Comparison of ENCODE assay signal across 9 mouse cellular contexts in the genomic region with DNA sequence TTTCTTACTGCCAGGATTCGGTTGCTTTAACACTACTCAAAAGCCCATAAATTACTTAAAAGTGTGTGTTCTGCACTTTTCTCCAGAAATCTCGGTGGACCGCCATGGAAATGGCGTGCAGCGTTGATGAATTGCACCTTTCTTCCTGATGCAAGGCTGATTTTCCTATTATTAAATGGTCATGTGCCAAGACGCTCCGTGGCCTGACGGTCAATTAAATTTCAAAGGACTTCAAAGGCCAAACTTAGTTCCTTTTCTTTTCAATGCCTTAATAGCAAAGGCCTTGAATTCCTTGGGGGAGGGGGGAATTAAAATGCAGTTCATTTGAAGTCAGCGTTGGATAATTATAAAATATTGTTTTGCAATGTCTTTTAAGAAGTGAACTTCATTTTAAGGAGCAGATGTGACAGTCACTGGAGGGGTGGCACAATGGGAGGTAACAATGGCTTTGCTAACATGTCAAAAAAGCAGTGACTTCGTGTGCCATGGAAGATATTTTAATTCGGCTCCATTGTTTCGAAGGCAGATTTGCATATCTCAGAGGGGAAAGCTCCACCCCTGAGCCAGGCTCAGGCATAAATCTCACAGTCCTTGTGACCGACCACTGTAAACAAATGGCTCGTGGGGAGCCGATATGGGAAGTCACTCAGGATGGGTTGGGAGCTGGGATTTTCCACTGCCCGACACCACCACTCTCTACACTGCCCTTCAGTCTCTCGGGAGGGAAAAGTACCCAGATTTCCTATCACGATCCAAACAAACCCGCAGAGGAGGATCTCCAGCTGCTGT. TPM values are rescaled to one million over a fixed set of nuclear protein-coding genes. Genes with fewer than 3 reads are reported as not detected.
DNase-seq lines count a peak whose midpoint lies in the region; ATAC-seq lines count a peak whose summit lies in the region.
"Had no signal": no experiment of that assay in that cellular context is flagged by ENCODE, and none has a peak within 500 bp of the region (broad histone marks: within the 10 kb centered on the region; RNA-seq: fewer than 3 reads in every experiment).

No protein-coding gene starts in this region.

- H3K36me3 ChIP-seq in hindbrain, embryonic 13.5 days = no peaks in the 10 kb centered on the region
- no peaks in the 10 kb centered on the region for H3K36me3 ChIP-seq in midbrain, embryonic 11.5 days (ENCODE audit: control insufficient read depth, insufficient read depth, low read length)

- H3K27me3 ChIP-seq in hindbrain, embryonic 13.5 days = no peaks in the 10 kb centered on the region
- H3K27me3 ChIP-seq in midbrain, embryonic 11.5 days (ENCODE audit: control insufficient read depth, insufficient read depth, low read length) = no peaks in the 10 kb centered on the region; the same call in 1 of the 2 replicates

- peak overlapping the region; percentile 35 for H3K27ac ChIP-seq in hindbrain, embryonic 13.5 days
- no peak overlapping the region for H3K27ac ChIP-seq in midbrain, embryonic 11.5 days (ENCODE audit: low read depth, low read length)
- H3K27ac ChIP-seq: left cerebral cortex, adult 2 months had no signal

- H3K4me1 ChIP-seq in hindbrain, embryonic 13.5 days (replicated peaks) = peaks cover 19% of the 10 kb centered on the region
- peaks cover 6% of the 10 kb centered on the region for H3K4me1 ChIP-seq in midbrain, embryonic 11.5 days (ENCODE audit: control insufficient read depth, insufficient read depth, low read length)

- H3K9ac ChIP-seq in hindbrain, embryonic 13.5 days = no peak overlapping the region
- H3K9ac ChIP-seq in midbrain, embryonic 11.5 days (ENCODE audit: low read length) = 0 out of 2 replicates have a peak overlapping the region, but pooled peaks have one; percentile 3

- peak; percentile 74; the same call in 1 of the 2 replicates for ATAC-seq in hindbrain, embryonic 13.5 days (ENCODE audit: low FRiP score)
- ATAC-seq in midbrain, embryonic 11.5 days (ENCODE audit: low FRiP score) = peak; percentile 67

- DNase-seq in heart, adult 11 months = peak; percentile 59
- DNase-seq in heart, adult 9 months (ENCODE audit: low spot score in 2 of 2) = no peak
- DNase-seq in adrenal gland, adult 2 months = peak; percentile 68
- DNase-seq in midbrain, embryonic 11.5 days (ENCODE audit: low spot score, missing footprints) = no peak
- no peak for DNase-seq in layer of hippocampus, adult 11-12 months (ENCODE audit: low spot score)
- DNase-seq in thymus, postnatal 36 days = no peak
- no peak for DNase-seq in layer of hippocampus, adult 8-10 months (ENCODE audit: low spot score in 2 of 2)

- 11% methylated on average over 19 of the region's 19 CpGs for WGBS in hindbrain, embryonic 13.5 days
- WGBS in midbrain, embryonic 11.5 days = 36% methylated on average over 19 of the region's 19 CpGs

- peak overlapping the region; percentile 42 for H3K4me2 ChIP-seq in hindbrain, embryonic 13.5 days
- peak overlapping the region; percentile 12; the same call in 1 of the 2 replicates for H3K4me2 ChIP-seq in midbrain, embryonic 11.5 days

- no peak overlapping the region for H3K4me3 ChIP-seq in hindbrain, embryonic 13.5 days
- no peak overlapping the region for H3K4me3 ChIP-seq in midbrain, embryonic 11.5 days (ENCODE audit: low read depth, low read length)
- H3K4me3 ChIP-seq: left cerebral cortex, adult 2 months had no signal

- no peaks in the 10 kb centered on the region for H3K9me3 ChIP-seq in hindbrain, embryonic 13.5 days
- no peaks in the 10 kb centered on the region for H3K9me3 ChIP-seq in midbrain, embryonic 11.5 days (ENCODE audit: control insufficient read depth, low read length)

RNA-seq across cellular contexts. Expression of a gene that starts 27.6 kb away (rescaled TPM):
- 10 to 100 TPM; 29.8 to 37.6 TPM for total RNA-seq in adrenal gland, adult 2 months (2021)
- 17.7 and 19.6 TPM in 2 replicates for polyA plus RNA-seq in adrenal gland, adult 2 months (2012; rRNA removed)
- 4.5 and 4.6 TPM in 2 replicates for polyA plus RNA-seq in hindbrain, embryonic 13.5 days (2015; fragmentation: Nextera tagmentation; extraction: Ambion mirVana)
- 5.2 and 6.2 TPM in 2 replicates for polyA plus RNA-seq in midbrain, embryonic 11.5 days (2014; fragmentation: Nextera tagmentation; extraction: Ambion mirVana)
- 10 to 100 TPM; 54.1 to 72.4 (median 64.9) TPM for total RNA-seq in layer of hippocampus, adult 8-10 months (2022)

Comparison
In these comparisons a context has a peak if more than half of its experiments do, and no peak if none do; other contexts are left out.
1. DNase-seq: peak in heart, adult 11 months (single experiment) and adrenal gland, adult 2 months (single experiment); none in heart, adult 9 months (0 of 2), midbrain, embryonic 11.5 days (single experiment), layer of hippocampus, adult 11-12 months (single experiment), thymus, postnatal 36 days (0 of 2) and layer of hippocampus, adult 8-10 months (0 of 2).